Mouse (Mus musculus) forebrain, embryonic 11.5 days (tissue): ENCODE measurements at regions not wholly inside any gene's neighbourhood (a gene's known extent, or its start where the extent isn't known, plus 50 kb on each side); places are given as distances from the start of the nearest gene placed in this dataset.

Source experiments
- ATAC-seq: fragments of 200-750 bp; cut with Nextera tagmentation; replicated peaks from 2 replicates; pipeline ENCODE4 v1.8.0; 2017; ENCODE audit warnings: moderate TSS enrichment; ENCODE audit not compliant: low FRiP score
- DNase-seq: peaks from one replicate; pipeline ENCODE4 v3.0.0-alpha.2; 2017; ENCODE audit warnings: low spot score
- H3K27ac ChIP-seq: fragments of 300-500 bp; sonication (generic); 2 replicates; pipeline ENCODE4 v1.5.1; 2014; ENCODE audit warnings: low read depth, low read length
- H3K27me3 ChIP-seq: fragments of 300-500 bp; sonication (generic); 2 replicates; pipeline ENCODE4 v1.6.1; 2014; ENCODE audit warnings: mild to moderate bottlenecking, low read length, mixed read lengths; ENCODE audit not compliant: control insufficient read depth, insufficient read depth
- H3K36me3 ChIP-seq: fragments of 300-500 bp; sonication (generic); 2 replicates; pipeline ENCODE4 v1.6.1; 2014; ENCODE audit warnings: mild to moderate bottlenecking, low read length, moderate library complexity, mixed read lengths; ENCODE audit not compliant: control insufficient read depth, insufficient read depth
- H3K4me1 ChIP-seq: fragments of 300-500 bp; sonication (generic); replicated peaks from 2 replicates; pipeline ENCODE4 v1.6.1; 2014; ENCODE audit warnings: low read length, mixed read lengths; ENCODE audit not compliant: control insufficient read depth, insufficient read depth
- H3K4me2 ChIP-seq: fragments of 300-500 bp; sonication (generic); 2 replicates; pipeline ENCODE4 v1.6.1; 2014; ENCODE audit warnings: low read depth, mild to moderate bottlenecking, low read length, moderate library complexity, mixed read lengths; ENCODE audit not compliant: severe bottlenecking
- H3K4me3 ChIP-seq: fragments of 300-500 bp; sonication (generic); 2 replicates; pipeline ENCODE4 v1.5.1; 2014; ENCODE audit warnings: low read depth, low read length
- H3K9ac ChIP-seq: fragments of 300-500 bp; sonication (generic); 2 replicates; pipeline ENCODE4 v1.6.1; 2014; ENCODE audit warnings: low read length
- H3K9me3 ChIP-seq: fragments of 300-500 bp; sonication (generic); 2 replicates; pipeline ENCODE4 v1.6.1; 2016; ENCODE audit warnings: low read length, mixed read lengths; ENCODE audit not compliant: control insufficient read depth
- WGBS: fragments of 180-500 bp; shearing (Covaris S2); extraction: QIAGEN DNeasy Blood & Tissue Kit; methylation state at CpG from one replicate; pipeline ENCODE4 v1.1.7; 2014; 5-methylcytosine and 5-hydroxymethylcytosine counted together

DNA sequence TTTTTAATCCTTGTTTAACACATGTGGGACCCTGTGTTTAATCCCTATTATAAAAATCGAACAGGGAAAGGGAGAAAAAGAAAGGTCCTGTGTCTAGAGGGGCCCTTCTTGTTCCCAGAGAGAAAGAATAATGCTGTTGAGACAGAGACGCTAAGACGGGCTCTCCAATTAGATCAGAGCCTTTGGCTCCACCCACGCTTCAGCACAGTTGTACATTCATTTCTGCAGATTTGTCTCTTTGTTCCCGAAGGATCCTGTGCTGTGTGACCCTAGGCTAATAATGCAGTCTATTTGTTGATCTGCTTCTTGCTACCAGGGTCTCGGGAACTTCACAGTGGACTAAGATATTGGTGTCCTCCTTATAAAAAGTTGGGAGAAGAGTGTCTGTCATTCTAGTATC lies 92.0 kb downstream of the Cdc5l start:
- Histone ChIP-seq H3K36me3 (no peaks in the 10 kb centered on the region), H3K9me3 (no peaks in the 10 kb centered on the region), H3K4me1 (0 out of 2 replicates have a peak, but pooled peaks cover 3% of the 10 kb centered on the region), H3K27ac (no peak overlapping the region), H3K9ac (no peak overlapping the region), H3K27me3 (no peaks in the 10 kb centered on the region), H3K4me3 (no peak overlapping the region), H3K4me2 (no peak overlapping the region)
- no peak for DNase-seq
- ATAC-seq: no peak
- 41% methylated on average over 6 of the region's 6 CpGs for WGBS

DNA sequence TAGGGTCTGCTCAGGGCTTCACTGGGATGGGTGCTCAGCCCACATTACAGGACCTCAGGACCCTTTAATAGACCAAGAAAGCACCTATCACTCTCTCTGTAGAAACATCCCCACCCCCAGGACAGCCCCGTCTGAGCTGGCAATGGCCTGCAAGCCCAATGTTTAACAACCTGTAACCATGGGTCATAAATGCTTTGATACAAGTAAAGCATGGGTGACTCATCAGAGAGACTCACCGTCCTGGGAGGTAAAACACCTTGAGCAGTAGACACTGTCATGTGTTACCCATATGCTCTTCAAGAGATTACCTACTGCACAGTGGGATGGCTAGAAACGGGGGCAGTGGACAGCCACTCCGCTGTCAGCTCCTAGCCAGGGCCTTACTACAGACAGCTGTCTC lies 92.7 kb downstream of the Cdc5l start:
- Histone ChIP-seq H3K4me2 (no peak overlapping the region), H3K4me3 (no peak overlapping the region), H3K27me3 (no peaks in the 10 kb centered on the region), H3K4me1 (0 out of 2 replicates have a peak, but pooled peaks cover 3% of the 10 kb centered on the region), H3K9ac (no peak overlapping the region), H3K27ac (no peak overlapping the region), H3K9me3 (no peaks in the 10 kb centered on the region), H3K36me3 (no peaks in the 10 kb centered on the region)
- DNase-seq (no peak), ATAC-seq (no peak)
- WGBS: 86% methylated on average over 4 of the region's 4 CpGs

DNA sequence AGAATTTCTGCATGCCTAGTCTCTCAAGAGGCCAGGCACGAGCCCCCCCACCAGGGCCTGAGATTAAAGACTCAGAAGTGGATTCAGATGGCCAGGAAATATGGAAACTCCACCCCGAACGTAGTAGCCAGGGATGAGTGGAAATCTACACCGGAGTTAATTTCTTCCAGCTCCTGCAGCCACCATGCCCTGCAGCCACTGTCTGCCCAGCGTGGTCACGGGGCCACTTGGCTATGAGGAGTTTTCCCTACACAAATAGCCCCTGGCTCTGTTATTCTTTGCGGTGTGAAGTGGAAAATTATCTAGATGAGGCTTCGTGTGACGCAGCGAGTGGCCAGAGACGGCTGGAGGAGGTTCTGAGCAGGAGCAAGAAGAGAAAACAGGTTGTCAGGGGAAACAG lies 94.3 kb downstream of the Cdc5l start:
- WGBS: 78% methylated on average over 11 of the region's 11 CpGs
- H3K4me2 ChIP-seq: no peak overlapping the region
- H3K9me3 ChIP-seq: no peaks in the 10 kb centered on the region
- H3K9ac ChIP-seq: no peak overlapping the region
- ATAC-seq (no peak), DNase-seq (peak; percentile 54)
- 0 out of 2 replicates have a peak, but pooled peaks cover 3% of the 10 kb centered on the region for H3K4me1 ChIP-seq
- H3K4me3 ChIP-seq: no peak overlapping the region
- no peak overlapping the region for H3K27ac ChIP-seq
- H3K36me3 ChIP-seq: no peaks in the 10 kb centered on the region
- H3K27me3 ChIP-seq: no peaks in the 10 kb centered on the region

DNA sequence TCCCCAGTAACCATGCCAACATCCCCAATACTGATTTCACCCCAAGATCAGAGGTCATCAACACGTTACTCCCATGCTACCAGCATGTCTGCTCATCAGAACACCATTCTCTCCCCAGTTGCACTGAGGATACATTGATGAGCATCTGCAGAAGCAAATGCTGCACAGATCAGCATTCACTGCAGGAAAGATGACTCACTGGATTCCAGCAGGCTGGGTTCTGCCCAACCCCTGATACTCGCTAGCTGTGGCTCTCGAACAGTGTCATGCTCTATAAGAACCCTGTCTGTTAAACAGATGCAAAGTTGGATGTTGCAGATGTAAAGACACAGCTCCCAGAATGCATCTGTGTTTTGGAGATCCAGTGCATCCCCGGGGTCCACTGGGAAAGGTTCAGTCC lies 95.5 kb downstream of the Cdc5l start:
- H3K27ac ChIP-seq: no peak overlapping the region
- DNase-seq (no peak), ATAC-seq (no peak)
- H3K36me3 ChIP-seq: no peaks in the 10 kb centered on the region
- 0 out of 2 replicates have a peak, but pooled peaks cover 3% of the 10 kb centered on the region for H3K4me1 ChIP-seq
- no peak overlapping the region for H3K4me2 ChIP-seq
- no peak overlapping the region for H3K4me3 ChIP-seq
- no peak overlapping the region for H3K9ac ChIP-seq
- H3K9me3 ChIP-seq: no peaks in the 10 kb centered on the region
- no peaks in the 10 kb centered on the region for H3K27me3 ChIP-seq
- WGBS: 86% methylated on average over 4 of the region's 4 CpGs

DNA sequence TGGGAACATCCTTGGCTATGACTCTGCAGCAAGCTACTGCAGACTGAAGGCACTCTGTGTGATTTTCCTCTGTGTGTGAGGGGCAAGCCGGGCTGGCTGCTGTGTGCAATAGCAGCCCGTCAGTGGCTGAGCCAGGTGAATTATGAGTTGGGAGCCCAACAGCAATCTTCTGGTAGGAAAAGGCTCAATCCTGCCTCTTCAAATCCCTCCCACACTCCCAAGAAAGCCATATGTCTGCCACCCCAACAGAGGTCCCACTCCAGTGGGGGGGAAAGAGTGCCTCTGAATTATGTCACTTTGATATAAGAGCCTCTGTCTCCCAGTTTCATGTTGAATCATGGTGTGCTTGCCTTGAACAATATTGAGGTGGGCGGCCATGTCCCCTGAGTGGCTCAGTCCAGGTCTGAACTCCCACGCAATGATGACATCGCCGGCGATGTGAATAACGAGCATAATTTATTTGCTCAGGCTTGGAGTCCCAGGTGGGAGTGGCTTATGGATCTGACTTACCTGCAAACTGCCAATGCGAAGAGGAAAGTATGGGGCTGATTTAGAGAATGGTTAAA lies 97.9 kb downstream of the Cdc5l start:
- Histone ChIP-seq H3K36me3 (no peaks in the 10 kb centered on the region), H3K9me3 (no peaks in the 10 kb centered on the region), H3K4me3 (no peak overlapping the region), H3K9ac (no peak overlapping the region), H3K4me1 (no peaks in the 10 kb centered on the region), H3K27me3 (no peaks in the 10 kb centered on the region), H3K4me2 (no peak overlapping the region), H3K27ac (no peak overlapping the region)
- WGBS: 89% methylated on average over 9 of the region's 9 CpGs
- DNase-seq (no peak), ATAC-seq (no peak)

DNA sequence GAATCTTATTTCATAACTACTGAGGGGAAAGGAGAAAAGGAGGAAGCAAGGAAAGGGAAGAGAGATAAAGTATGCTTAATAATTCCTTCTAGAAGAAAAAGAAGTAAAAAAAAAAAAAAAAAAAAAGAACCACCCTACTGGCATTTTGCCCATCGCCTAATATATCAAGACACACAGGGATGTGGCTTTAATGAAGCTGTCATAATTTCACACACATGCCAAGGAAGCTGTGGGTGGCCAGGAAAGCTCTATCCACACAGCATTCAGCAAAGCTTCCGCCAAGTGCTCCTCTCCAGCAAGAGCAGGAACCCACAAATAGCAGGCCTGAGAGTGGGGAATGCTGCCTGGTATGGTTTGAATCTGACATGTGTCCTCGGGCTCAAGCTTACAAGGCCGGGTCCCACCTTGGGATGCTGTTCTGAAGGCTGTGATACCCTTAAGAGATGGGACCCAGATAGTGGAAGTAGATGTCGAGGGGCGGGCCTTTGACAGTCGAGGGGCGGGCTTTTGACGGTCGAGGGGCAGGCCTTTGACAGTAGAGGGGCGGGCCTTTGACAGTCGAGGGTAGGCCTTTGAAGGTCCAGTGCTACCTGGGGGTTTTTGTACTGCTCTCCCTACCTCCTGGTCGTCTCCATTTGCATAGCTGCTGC lies 98.7 kb downstream of the Cdc5l start:
- H3K27ac ChIP-seq: no peak overlapping the region
- no peak overlapping the region for H3K4me2 ChIP-seq
- DNase-seq: no peak
- WGBS: 70% methylated on average over 13 of the region's 13 CpGs
- H3K4me1 ChIP-seq: no peaks in the 10 kb centered on the region
- no peaks in the 10 kb centered on the region for H3K27me3 ChIP-seq
- H3K36me3 ChIP-seq: no peaks in the 10 kb centered on the region
- ATAC-seq: no peak
- H3K4me3 ChIP-seq: no peak overlapping the region
- no peak overlapping the region for H3K9ac ChIP-seq
- no peaks in the 10 kb centered on the region for H3K9me3 ChIP-seq

DNA sequence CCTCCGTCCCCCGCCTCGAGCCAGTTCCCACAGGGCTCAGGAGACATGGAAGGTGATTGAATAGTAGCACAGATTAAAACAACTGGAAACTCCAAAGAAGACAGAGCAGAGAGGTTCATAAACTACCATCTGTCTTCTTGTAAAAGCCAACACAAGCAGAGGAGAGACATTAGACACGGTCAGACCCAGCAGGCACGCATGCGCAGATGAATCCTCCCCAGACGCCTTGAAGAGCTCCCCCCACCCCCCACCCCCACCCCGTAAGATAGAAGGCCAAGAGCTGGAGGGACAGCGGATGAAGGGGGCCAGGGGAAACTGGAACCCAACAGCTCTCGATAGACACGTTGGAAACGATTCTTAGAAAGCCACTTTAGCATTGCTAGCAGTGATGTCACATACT lies 101.2 kb downstream of the Cdc5l start:
- Histone ChIP-seq H3K4me2 (no peak overlapping the region), H3K9ac (no peak overlapping the region), H3K27me3 (no peaks in the 10 kb centered on the region), H3K36me3 (no peaks in the 10 kb centered on the region), H3K4me1 (no peaks in the 10 kb centered on the region), H3K9me3 (no peaks in the 10 kb centered on the region), H3K27ac (no peak overlapping the region), H3K4me3 (no peak overlapping the region)
- ATAC-seq (no peak), DNase-seq (no peak)
- 77% methylated on average over 12 of the region's 12 CpGs for WGBS

DNA sequence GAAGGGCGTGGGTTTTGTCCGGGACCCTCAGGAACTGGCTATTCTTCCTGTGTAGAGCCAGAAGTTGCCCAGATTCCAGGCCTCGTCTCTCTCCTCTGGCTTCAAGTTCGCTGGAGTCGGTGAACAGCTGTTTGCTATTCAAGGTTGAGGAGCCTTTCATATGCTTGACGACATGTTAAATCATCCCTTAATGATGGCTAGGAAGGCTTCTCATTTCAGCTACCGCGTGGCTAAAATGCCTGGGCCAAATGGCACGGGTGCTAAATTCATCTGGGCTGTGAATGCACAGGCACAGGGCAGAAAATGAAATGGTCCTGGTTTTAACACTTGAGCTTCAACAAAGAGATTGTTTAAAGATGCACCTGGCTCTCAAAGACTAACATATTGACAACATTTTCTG lies 104.3 kb downstream of the Cdc5l start:
- 75% methylated on average over 9 of the region's 9 CpGs for WGBS
- ATAC-seq: no peak
- no peak overlapping the region for H3K4me3 ChIP-seq

DNA sequence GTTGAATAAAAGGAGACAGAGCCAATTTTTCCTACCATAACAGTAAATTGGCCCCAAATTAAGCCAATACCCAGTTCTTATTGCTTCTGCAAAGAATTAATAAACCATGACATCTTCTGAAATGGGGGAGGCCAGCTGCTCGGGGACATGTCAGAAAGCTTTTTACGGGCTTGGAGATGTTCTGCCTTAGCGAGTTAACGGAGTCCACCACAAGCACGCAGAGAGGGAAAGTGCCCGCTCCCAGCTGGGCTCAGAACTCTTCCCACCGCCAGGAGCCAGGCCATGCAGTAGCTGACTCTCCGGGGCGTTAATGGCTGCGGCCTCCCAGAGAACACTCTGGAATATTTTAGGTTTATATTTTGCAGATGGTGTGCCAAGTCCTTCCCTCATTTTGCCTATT lies 106.8 kb downstream of the Cdc5l start:
- Histone ChIP-seq H3K4me3 (no peak overlapping the region), H3K36me3 (no peaks in the 10 kb centered on the region), H3K27me3 (no peaks in the 10 kb centered on the region), H3K27ac (no peak overlapping the region), H3K4me2 (no peak overlapping the region), H3K9me3 (no peaks in the 10 kb centered on the region), H3K4me1 (no peaks in the 10 kb centered on the region), H3K9ac (no peak overlapping the region)
- ATAC-seq (no peak), DNase-seq (no peak)
- 74% methylated on average over 10 of the region's 10 CpGs for WGBS

More for the DNA sequence above, 104.3 kb downstream of the Cdc5l start:
- Histone ChIP-seq H3K9me3 (no peaks in the 10 kb centered on the region), H3K4me2 (no peak overlapping the region), H3K27ac (no peak overlapping the region), H3K36me3 (no peaks in the 10 kb centered on the region), H3K4me1 (no peaks in the 10 kb centered on the region), H3K9ac (no peak overlapping the region), H3K27me3 (no peaks in the 10 kb centered on the region)
- DNase-seq: no peak
